Mouse (Mus musculus): Measurements from ENCODE around the gene Gsdma3.
A peak's percentile ranks its signal among the peaks of the same experiment; 100 is the strongest.
"Not testable (repeated sequence)": the region's sequence is repeated elsewhere in the genome, so short reads cannot be mapped to it uniquely, and the experiment has no call there.

The Gsdma3 gene

DNA sequence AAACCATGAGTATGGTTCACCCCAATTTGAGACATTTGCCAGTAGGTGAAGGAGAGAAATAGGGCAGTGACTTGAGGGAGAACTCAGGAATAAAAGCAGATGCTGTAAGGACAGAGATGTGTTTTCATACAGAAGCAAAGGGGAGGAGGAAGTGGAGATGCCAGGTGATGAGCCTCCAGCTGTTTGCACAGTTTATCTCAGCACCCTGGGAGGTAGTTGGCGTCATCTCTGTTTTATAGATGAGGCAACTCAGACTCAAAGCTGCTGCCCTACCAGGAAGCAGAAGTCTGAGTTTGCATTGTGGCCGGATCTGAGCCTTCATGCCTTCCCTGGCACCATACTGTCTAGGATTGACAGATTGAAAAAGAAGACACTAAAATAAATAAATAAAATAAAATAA is 42.8 kb downstream of the Gsdma3 start:
- DNase-seq (ENCODE audit: low read depth, low spot score): no peak

DNA sequence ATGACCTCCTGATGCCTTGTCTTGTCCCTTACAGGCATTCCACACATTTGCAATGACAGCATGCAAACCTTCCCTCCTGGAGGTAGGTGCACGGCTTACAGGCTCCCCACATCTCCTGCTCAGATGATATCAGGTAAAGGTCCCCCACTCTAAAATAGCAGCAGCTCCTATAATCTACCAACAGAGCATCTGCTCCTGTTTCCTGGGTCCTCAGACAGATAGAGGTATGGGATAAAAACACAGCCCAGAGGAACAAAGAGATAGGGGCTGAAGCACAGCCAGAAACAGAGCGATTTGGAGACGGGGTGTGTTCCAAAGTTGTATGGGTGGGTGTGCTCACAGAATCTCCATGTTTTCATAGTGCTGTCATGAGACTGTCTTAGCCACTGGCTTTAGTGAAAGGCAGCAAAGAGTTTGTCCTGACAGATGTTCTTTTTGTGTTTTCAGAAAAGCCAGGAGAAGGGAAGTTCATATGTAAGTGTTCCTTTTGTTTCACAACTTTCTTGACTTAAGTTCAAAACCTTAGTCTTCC is 45.2 kb downstream of the Gsdma3 start:
- DNase-seq (ENCODE audit: low read depth, low spot score): no peak

- peak; percentile 61 for DNase-seq (ENCODE audit: low read depth, low spot score)
Measured at GRCm38 (mm10) chr11:98671857-98672256, 45.7 kb downstream of the Gsdma3 start.

- no peak for DNase-seq (ENCODE audit: low read depth, low spot score)
Measured at GRCm38 (mm10) chr11:98672482-98672881, 46.3 kb downstream of the Gsdma3 start.

- peak; percentile 71 for DNase-seq (ENCODE audit: low read depth, low spot score)
Measured at GRCm38 (mm10) chr11:98673136-98673535, 47.0 kb downstream of the Gsdma3 start.

DNA sequence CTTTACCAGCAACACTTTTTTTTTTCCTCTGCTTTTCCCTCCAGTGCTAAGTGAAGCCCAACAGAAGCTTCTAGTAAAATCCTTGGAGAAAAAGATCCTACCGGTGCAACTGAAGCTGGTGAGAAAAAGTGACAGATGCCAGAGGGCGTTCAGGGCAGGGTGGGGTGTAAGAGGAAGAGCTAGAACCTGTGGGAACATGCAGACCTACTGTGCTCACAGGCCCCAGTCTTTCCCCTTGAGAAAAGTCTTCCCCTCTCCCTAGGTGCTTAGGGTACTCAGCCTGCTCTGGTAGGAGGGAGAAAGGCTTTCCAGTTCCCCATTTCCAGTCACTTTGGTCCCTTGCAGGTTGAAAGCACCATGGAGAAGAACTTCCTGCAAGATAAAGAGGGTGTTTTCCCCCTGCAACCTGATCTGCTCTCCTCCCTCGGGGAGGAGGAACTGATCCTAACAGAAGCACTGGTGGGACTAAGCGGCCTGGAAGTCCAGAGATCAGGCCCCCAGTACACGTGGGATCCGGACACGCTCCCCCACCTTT is 49.7 kb downstream of the Gsdma3 start:
- no peak for DNase-seq (ENCODE audit: low read depth, low spot score)

- no peak for DNase-seq (ENCODE audit: low read depth, low spot score)
Measured at GRCm38 (mm10) chr11:98680023-98680422, 53.9 kb downstream of the Gsdma3 start.

DNA sequence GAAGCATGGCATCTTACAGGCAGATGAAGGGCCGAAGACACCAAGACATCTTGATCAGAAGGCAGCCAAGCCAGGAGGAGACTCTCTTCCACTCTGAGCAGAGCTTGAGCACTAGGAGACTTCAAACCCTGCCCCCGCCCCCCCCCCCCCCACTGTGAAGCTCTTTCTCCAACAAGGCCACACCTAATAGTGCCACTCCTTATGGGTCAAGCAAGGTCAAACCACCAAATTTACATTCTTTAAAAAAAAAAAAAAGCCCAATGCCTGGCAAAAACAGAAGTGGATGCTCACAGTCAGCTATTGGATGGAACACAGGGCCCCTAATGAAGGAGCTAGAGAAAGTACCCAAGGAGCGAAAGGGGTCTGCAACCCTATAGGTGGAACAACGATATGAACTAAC is 54.4 kb downstream of the Gsdma3 start:
- not testable (repeated sequence) for DNase-seq (ENCODE audit: low read depth, low spot score)

DNA sequence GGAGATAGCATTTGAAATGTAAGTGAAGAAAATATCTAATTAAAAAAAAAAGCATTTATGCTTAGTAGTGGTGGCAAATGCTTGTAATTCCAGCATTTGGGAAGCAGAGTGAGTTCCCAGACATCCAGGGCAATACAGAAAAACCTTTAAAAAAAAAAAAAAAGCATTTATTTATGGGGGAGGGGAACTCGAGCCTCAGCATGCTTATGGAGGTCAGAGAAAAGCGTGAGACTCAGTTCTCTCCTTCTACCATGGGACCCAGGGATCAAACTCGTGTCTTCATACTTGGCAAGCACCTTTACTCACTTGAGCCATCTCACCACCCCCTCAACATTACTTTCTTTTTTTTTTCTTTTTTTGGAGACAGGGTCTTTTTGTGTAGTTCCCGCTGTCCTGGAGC is 55.0 kb downstream of the Gsdma3 start:
- no peak for DNase-seq (ENCODE audit: low read depth, low spot score)

DNA sequence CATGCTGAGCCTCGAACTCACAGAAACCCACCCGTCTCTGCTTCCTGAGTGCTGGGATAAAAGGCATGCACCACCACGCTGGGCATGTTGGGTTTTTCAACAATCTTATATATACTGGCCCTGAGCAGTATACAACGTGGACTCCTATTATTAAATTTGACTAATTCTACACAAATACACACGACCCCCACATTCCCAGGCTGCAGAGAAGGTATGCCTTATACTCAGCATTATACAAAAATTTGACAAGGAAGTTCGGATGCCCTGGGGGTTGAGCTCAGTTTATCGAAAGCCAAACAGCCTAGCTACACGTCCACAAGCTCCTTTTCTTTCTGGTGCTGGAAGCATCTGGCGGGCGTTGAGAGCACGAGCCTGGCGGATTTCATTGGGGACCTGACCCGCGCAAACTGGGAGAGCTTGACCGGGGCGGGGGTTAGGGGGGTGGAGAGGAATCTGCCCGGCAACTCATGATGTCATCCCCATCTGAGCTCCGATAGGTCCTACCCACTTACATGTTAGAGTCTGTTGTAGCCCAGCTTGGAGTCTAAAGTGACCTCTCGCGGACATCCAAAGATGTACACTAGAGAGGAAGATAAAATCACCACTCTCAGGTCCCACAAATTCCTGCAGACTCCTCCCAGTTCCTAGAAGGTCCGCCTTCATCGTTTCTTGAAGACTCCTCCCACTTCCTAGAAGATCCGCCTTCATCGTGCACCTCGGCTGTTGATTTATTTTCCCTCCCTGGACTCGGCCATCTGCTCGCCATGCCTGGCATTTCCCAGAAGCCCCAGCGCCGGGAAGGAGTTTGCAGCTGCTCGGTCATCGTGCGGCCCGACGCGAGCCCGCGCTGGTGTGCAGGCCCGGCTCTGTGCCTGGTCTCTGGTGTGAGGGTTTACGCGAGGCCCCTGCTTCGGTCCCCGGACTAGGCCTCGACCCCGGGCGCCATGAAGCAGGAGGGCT is 55.9 kb downstream of the Gsdma3 start, which contains the start of gene Psmd3:
TSS of gene Psmd3 (plus strand) at position 769 of the 960 bp plus-strand sequence.
- peak; percentile 99 for DNase-seq (ENCODE audit: low read depth, low spot score)

GRCm38 (mm10) chr11:98682811-98683210 is 56.7 kb downstream of the Gsdma3 start:
- DNase-seq (ENCODE audit: low read depth, low spot score): no peak

DNA sequence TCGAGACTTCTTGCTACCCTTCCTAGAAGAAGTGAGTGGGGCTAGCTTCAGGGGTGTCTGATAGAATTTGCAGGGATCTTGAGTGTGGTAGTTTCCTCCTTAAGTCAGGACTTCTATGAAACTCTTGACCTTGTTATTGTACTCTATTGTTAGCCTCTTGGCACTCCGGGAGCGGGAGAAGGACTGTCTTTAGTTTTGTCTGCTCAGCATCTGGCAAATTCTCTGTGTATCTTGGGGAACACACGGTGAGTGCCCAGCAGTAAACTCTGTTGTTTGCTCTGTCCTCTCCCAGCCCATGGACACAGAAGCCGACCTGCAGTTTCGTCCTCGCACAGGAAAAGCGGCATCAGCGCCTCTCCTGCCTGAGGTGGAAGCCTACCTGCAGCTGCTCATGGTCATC is 59.5 kb downstream of the Gsdma3 start:
- no peak for DNase-seq (ENCODE audit: low read depth, low spot score)

DNA sequence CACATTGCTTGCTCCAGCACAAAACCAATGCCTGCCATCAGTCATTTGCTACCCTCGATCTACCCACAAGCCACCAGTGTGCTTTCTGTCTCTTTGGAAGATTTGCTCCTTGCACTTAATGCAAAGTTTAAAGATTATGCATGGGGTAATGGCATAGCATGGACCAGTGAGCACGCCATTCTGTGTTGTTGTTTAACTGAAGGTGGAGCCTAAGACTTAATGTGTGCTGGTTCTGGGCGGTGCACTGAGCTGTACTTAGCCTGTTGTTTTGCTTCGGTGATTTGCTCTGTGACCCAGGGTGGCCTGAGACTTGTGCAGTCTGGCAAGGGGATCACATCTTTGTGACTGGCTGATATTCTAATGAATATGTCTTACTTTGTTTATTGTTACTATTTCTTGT is 60.8 kb downstream of the Gsdma3 start:
- no peak for DNase-seq (ENCODE audit: low read depth, low spot score)

Data from brain, adult 2 months (tissue).